Mouse (Mus musculus) neural tube, embryonic 15.5 days (tissue): Measurements from ENCODE around the gene St6galnac6. TPM values are rescaled to one million over a fixed set of nuclear protein-coding genes. Genes with fewer than 3 reads are reported as not detected.

Experiments
- ATAC-seq: fragments of 200-750 bp; cut with Nextera tagmentation; 2 replicates; pipeline ENCODE4 v1.8.0; 2017; ENCODE audit warnings: mild to moderate bottlenecking, moderate TSS enrichment, moderate library complexity; ENCODE audit not compliant: low FRiP score
- H3K27ac ChIP-seq: fragments of 300-500 bp; sonication (generic); replicated peaks from 2 replicates; pipeline ENCODE4 v1.5.1; 2015; ENCODE audit warnings: mild to moderate bottlenecking, inconsistent platforms
- H3K27me3 ChIP-seq: fragments of 300-500 bp; sonication (generic); replicated peaks from 2 replicates; pipeline ENCODE4 v1.6.1; 2015; ENCODE audit warnings: inconsistent platforms
- H3K36me3 ChIP-seq: fragments of 300-500 bp; sonication (generic); 2 replicates; pipeline ENCODE4 v1.6.1; 2015; ENCODE audit warnings: inconsistent platforms
- H3K4me1 ChIP-seq: fragments of 300-500 bp; sonication (generic); 2 replicates; pipeline ENCODE4 v1.6.1; 2015; ENCODE audit warnings: inconsistent platforms
- H3K4me2 ChIP-seq: fragments of 300-500 bp; sonication (generic); 2 replicates; pipeline ENCODE4 v1.6.1; 2015; ENCODE audit warnings: inconsistent platforms, mild to moderate bottlenecking, moderate library complexity
- H3K4me3 ChIP-seq: fragments of 300-500 bp; sonication (generic); replicated peaks from 2 replicates; pipeline ENCODE4 v1.5.1; 2015; ENCODE audit warnings: mild to moderate bottlenecking, inconsistent platforms
- H3K9ac ChIP-seq: fragments of 300-500 bp; sonication (generic); replicated peaks from 2 replicates; pipeline ENCODE4 v1.6.1; 2015; ENCODE audit warnings: mild to moderate bottlenecking, inconsistent platforms
- H3K9me3 ChIP-seq: fragments of 300-500 bp; sonication (generic); replicated peaks from 2 replicates; pipeline ENCODE4 v1.6.1; 2016; ENCODE audit warnings: inconsistent platforms
- WGBS: fragments of 180-500 bp; shearing (Covaris S2); methylation state at CpG from one replicate; pipeline ENCODE4 v1.1.7; 2015; ENCODE audit warnings: mixed read lengths; 5-methylcytosine and 5-hydroxymethylcytosine counted together
- polyA plus RNA-seq: library from polyadenylated mRNA; unstranded; fragments of >200 nt; fragmentation: Nextera tagmentation; extraction: Ambion mirVana; gene quantifications from 2 replicates; pipeline ENCODE4 v1.2.1, GENCODE M21; 2015

Gene St6galnac6
- polyA plus RNA-seq, 1 experiment from 2014 or later, result 14.4 TPM

DNA sequence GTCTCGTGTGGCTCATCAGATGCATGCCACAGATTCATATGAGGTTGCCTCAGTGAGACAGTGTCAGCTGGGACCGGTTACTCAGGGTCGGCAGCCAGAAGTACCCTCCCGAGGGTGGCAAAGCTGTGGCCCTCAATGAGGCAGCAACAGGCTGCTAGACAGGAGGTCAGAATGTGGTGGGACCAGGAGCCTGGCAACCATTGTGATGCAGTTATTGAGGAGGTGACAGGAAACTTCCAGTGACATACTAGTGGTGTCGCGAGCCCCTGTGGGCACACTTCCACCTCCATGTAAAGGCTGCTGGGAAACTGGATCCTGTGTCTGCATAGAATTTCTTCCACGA is 22.0 kb downstream of the St6galnac6 start, which contains the start of gene Ak1:
Gene Ak1 (plus strand): TSS at position 242 of the 343 bp plus-strand sequence.
- H3K4me3 ChIP-seq, result no peak within 1 kb of the TSS
- 34% methylated on average over 7 of the region's 7 CpGs for WGBS
- H3K9me3 ChIP-seq, result no peaks in the 10 kb centered on the region
- peak within 1 kb of the TSS; percentile 54 for H3K27ac ChIP-seq
- H3K27me3 ChIP-seq, result no peaks in the 10 kb centered on the region
- H3K4me1 ChIP-seq, result peaks cover 51% of the 10 kb centered on the region
- peaks cover 15% of the 10 kb centered on the region; the same call in 1 of the 2 replicates for H3K36me3 ChIP-seq
- H3K4me2 ChIP-seq, result no peak within 1 kb of the TSS
- H3K9ac ChIP-seq, result no peak within 1 kb of the TSS
- ATAC-seq, result no peak

DNA sequence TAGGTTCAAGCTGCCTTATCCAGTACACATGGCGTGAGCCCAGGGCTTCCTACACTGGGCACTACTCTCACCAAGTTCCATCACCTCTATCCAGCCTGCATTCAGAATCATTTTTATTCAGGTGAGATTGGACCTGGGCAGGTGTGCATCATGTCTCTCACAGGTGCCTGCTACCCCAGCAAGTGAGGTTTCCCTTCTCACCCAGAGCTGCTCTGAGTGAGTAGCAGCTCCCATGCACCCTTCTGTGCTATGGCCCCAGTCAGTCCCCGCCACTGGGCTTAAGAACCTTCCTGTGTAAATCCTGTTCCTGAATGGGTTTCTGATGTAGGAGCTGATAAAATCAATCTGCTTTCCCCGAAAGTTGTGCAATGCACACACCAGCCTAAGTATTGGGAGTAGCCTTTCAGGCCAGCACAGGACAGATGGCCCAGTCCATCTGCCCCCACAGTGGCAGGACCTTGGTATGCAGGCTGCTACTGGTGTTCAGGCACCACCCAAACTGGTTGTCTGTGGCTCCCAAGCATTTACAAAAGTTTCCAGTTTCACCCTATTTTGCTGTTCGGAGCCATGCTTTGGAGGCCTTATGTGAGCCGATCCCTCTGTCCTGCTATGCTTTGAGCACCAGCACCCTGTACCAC is 24.7 kb downstream of the St6galnac6 start:
- no peak overlapping the region for H3K4me2 ChIP-seq
- H3K9ac ChIP-seq, result no peak overlapping the region
- peaks cover 72% of the 10 kb centered on the region for H3K4me1 ChIP-seq
- H3K27me3 ChIP-seq, result no peaks in the 10 kb centered on the region
- no peaks in the 10 kb centered on the region for H3K36me3 ChIP-seq
- no peak overlapping the region for H3K4me3 ChIP-seq
- no peak overlapping the region for H3K27ac ChIP-seq
- H3K9me3 ChIP-seq, result no peaks in the 10 kb centered on the region
- 89% methylated on average over 5 of the region's 5 CpGs for WGBS
- ATAC-seq, result no peak

DNA sequence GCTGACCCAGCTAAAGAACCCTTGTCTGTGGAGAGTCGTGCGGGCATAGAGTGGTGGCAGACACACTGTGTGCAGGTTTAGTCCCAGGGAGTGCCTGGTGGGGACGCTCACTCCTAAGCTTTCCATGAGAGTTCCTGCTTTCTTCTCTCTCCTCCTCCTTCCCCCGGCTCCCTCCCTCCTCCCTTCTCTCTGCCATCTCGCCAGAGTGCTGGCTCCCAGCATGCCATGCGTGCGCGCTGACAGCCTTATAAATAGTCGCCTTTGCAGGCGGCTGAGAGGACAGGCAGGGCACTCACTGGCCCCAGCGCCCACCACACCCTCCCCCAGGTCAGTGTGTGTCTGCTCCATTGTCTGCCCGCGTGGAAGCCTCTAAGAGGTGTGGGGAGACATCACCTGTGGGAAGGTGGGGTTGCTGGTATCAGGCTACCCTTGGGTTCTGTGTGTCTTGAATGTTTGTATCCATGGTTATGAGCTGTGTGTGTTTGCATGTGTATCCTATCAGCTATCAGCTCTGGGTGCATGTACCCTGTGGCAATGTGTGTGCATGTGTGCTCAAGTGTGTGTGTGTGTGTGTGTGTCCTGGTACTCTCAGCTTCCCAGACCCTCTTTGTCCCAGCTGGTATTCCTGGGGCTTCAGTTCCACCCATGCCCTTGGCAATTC is 25.8 kb downstream of the St6galnac6 start:
- H3K9ac ChIP-seq, result peak overlapping the region; percentile 39
- no peaks in the 10 kb centered on the region for H3K27me3 ChIP-seq
- no peaks in the 10 kb centered on the region for H3K36me3 ChIP-seq
- H3K4me1 ChIP-seq, result peaks cover 75% of the 10 kb centered on the region
- peak overlapping the region; percentile 79 for H3K27ac ChIP-seq
- no peaks in the 10 kb centered on the region for H3K9me3 ChIP-seq
- H3K4me3 ChIP-seq, result peak overlapping the region; percentile 36
- peak overlapping the region; percentile 62 for H3K4me2 ChIP-seq
- ATAC-seq, result peak; percentile 68
- WGBS, result under 1% methylated on average over 13 of the region's 13 CpGs

DNA sequence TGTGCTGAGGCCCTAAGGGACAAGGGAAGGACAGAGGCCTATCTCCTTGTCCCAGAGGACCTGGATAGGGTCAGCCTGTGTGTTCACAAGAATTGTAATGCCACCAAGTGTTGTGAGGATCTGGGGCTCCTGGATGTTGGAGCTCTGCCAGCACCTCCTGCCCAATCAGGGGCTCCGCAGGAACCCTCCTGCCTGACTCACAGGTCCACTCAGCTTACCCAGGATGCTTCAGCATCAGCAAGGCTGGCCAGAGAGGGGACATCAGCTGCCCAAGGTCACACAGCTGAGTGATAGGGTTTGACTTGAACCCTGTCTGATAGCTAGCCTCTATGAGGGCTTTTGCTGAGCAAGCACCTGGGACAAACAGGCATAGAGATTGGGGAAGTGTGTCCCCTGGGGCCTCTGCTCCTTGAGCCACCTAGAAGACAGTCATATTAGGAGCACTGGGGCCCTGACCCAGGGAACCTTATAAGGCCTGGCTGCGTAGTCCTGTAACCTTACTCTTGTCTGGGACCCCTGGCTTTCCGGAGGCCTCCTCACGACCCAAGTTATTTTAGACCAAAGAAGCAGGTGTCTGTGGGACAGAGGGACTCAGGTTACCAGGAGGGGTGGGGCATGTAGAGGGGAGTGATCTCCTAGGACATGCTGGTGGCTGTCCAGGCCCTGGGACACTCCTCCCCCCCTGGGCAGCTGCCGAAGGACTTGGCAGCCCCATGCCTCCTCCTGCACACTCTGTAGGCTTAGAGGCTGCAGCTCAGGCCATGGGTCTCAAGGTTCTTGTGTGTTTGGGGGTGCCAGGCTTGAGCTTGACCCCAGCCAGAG is 26.6 kb downstream of the St6galnac6 start:
- no peaks in the 10 kb centered on the region for H3K27me3 ChIP-seq
- peak overlapping the region; percentile 39 for H3K9ac ChIP-seq
- peak overlapping the region; percentile 36 for H3K4me3 ChIP-seq
- WGBS, result 63% methylated on average over 5 of the region's 5 CpGs
- peak overlapping the region; percentile 62 for H3K4me2 ChIP-seq
- no peaks in the 10 kb centered on the region for H3K36me3 ChIP-seq
- no peaks in the 10 kb centered on the region for H3K9me3 ChIP-seq
- 0 out of 2 replicates have a peak, but pooled peaks have one; percentile 0 for ATAC-seq
- H3K27ac ChIP-seq, result peak overlapping the region; percentile 79
- peaks cover 71% of the 10 kb centered on the region for H3K4me1 ChIP-seq

DNA sequence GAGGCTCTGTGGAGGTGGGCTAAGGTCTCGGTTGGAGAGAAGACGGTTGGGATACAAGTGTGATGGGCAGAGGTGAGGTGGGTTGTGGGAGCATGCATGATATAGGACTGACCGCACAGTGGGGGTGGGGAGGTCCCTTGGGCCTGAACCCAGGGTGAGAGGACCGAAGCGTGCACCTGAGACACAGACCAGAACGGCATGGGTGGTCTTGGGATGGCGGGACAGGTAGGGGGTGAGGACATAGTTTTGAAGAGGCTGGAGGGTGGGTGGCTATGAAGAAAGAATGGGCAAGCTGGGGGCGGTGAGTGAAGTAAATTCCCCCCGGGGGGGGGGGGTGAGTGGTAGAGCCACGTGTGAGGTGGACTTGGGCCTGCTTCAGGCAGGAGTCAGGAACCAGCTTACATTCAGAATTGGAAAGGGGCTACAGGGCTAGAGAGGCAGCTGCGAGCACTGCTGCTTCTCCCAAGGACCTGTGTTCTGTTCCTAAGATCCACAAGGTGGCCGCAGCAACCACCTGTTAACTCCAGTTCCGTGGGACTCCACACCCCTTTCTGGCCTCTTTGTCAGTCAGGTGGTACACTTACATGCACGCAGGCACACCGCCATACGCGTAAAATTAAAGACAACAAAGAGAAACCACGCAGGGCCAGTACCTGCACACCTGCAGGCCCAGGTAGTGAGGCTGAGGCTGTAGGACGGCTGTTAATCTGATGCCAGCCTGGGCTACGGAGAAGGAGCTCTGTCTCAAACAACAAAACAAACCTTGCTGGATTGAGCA is 27.9 kb downstream of the St6galnac6 start:
- no peak for ATAC-seq
- H3K4me1 ChIP-seq, result peaks cover 74% of the 10 kb centered on the region
- no peaks in the 10 kb centered on the region for H3K36me3 ChIP-seq
- H3K9me3 ChIP-seq, result no peaks in the 10 kb centered on the region
- H3K9ac ChIP-seq, result no peak overlapping the region; the same call in 1 of the 2 replicates
- H3K4me2 ChIP-seq, result peak overlapping the region; percentile 62; the same call in 1 of the 2 replicates
- WGBS, result 67% methylated on average over 20 of the region's 20 CpGs
- no peaks in the 10 kb centered on the region for H3K27me3 ChIP-seq
- H3K4me3 ChIP-seq, result no peak overlapping the region
- H3K27ac ChIP-seq, result no peak overlapping the region

DNA sequence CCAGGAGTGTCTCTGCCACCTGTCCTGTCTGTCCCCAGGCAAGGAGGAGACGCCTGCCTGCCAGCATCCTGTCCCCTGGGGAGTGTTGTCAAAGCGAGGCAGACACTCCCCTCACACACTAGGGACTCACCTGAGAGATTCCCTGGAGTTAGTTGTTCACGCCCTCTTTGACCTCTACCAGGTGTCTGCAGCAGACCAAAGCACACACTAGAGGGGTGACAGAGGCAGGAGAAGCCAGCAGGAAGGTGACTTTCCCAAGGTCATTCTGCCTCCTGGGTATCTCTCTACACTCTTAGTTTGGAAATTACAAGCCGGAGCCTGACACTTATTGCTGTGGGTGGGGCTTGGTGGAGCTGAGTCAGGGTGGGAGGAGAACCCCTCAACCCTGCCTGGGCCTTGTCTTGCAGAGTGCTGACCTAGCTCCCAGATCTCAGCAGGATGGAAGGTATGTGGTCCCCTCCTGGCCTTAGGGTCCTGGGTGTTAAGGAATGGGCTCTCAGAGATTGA is 28.6 kb downstream of the St6galnac6 start:
- 50% methylated on average over 4 of the region's 4 CpGs for WGBS
- Histone ChIP-seq H3K4me2 (peak overlapping the region; percentile 28; the same call in 1 of the 2 replicates), H3K9ac (no peak overlapping the region; the same call in 1 of the 2 replicates), H3K9me3 (no peaks in the 10 kb centered on the region), H3K27me3 (no peaks in the 10 kb centered on the region), H3K4me3 (no peak overlapping the region), H3K27ac (peak overlapping the region; percentile 66), H3K4me1 (peaks cover 74% of the 10 kb centered on the region), H3K36me3 (no peaks in the 10 kb centered on the region; the same call in 1 of the 2 replicates)
- no peak for ATAC-seq

DNA sequence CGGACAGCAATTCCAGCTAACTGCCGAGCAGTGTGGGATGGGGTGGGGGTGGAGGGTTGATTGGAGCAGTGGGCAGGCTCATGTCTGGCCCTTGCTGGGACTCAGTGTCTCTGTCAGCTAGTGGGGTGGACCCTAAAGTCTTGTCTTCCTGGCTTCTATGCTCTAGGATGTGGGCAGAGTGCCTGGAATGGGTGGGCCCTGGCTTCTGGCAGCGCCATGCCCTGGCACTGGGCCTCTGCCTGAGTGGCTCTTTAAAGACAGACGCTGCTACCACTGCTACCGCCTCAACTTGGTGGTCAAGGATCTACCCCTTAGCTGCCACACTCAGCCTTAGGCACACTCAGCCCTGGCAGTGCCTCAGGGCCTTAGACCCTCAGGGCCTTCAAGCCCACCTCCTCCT is 29.2 kb downstream of the St6galnac6 start:
- peak; percentile 40; the same call in 1 of the 2 replicates for ATAC-seq
- Histone ChIP-seq H3K27me3 (no peaks in the 10 kb centered on the region), H3K9ac (0 out of 2 replicates have a peak overlapping the region, but pooled peaks have one; percentile 7)

DNA sequence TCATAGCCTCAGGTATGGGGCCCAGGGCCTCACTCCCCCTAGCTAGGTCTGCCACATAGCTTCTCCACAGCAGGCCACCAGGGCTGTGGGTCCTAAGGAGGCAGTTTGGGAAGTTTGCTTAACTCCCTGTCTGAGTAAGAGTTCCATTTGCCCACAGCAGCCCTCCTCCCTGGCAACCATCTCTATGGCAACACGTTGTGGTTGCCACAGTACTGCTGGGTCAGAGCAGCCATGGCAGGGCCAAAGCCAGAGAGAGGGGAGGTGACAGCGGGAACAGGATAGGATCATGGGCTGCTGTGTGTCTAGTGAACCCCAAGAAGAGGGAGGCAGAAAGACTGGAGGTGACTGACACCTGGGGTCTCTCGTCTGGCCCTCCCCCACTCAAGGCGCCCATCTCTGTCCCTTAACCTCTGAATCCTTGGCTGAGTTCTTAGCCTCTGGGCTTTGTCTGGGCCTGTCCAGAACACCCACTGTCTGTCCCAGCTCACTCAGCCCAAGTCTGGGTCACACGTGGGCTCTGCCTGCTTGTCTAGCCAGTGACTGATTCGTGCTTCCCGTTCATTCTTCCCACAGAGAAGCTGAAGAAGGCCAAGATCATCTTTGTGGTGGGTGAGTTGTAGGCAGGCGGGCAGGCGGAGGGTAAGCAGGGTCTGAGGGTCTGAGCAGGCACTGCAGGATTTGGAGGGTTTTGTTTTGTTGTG is 29.9 kb downstream of the St6galnac6 start:
- Histone ChIP-seq H3K9me3 (no peaks in the 10 kb centered on the region), H3K4me2 (peak overlapping the region; percentile 28), H3K4me1 (peaks cover 74% of the 10 kb centered on the region), H3K36me3 (peaks cover 3% of the 10 kb centered on the region; the same call in 1 of the 2 replicates), H3K27ac (peak overlapping the region; percentile 66), H3K4me3 (no peak overlapping the region), H3K27me3 (no peaks in the 10 kb centered on the region), H3K9ac (peak overlapping the region; percentile 3; the same call in 1 of the 2 replicates)
- peak; percentile 11; the same call in 1 of the 2 replicates for ATAC-seq
- 30% methylated on average over 9 of the region's 9 CpGs for WGBS

More for the DNA sequence above, 29.2 kb downstream of the St6galnac6 start:
- no peaks in the 10 kb centered on the region for H3K9me3 ChIP-seq
- H3K4me1 ChIP-seq, result peaks cover 74% of the 10 kb centered on the region
- H3K27ac ChIP-seq, result peak overlapping the region; percentile 66
- H3K4me2 ChIP-seq, result peak overlapping the region; percentile 28
- no peaks in the 10 kb centered on the region; the same call in 1 of the 2 replicates for H3K36me3 ChIP-seq
- no peak overlapping the region for H3K4me3 ChIP-seq
- WGBS, result 34% methylated on average over 5 of the region's 5 CpGs

DNA sequence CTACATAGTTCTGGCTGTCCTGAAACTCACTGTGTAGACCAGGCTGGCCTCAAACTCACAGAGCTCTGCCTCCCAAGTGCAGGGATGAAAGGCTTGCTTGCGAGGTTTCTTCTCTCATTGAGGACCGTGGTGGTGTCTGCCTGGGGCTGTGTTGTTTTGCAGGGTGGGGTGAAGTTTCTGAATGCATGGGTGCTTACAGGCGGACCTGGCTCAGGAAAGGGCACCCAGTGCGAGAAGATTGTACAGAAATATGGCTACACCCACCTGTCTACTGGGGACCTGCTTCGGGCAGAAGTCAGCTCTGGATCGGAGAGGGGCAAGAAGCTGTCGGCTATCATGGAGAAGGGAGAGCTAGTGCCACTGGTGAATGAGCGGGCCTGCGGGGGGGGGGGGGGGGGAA is 30.5 kb downstream of the St6galnac6 start:
- no peak for ATAC-seq
- H3K4me1 ChIP-seq, result peaks cover 71% of the 10 kb centered on the region
- H3K27me3 ChIP-seq, result no peaks in the 10 kb centered on the region
- H3K4me3 ChIP-seq, result no peak overlapping the region
- peaks cover 5% of the 10 kb centered on the region; the same call in 1 of the 2 replicates for H3K36me3 ChIP-seq
- 77% methylated on average over 8 of the region's 9 CpGs for WGBS
- H3K9ac ChIP-seq, result peak overlapping the region; percentile 3; the same call in 1 of the 2 replicates
- H3K9me3 ChIP-seq, result no peaks in the 10 kb centered on the region
- no peak overlapping the region for H3K27ac ChIP-seq
- H3K4me2 ChIP-seq, result peak overlapping the region; percentile 28; the same call in 1 of the 2 replicates

DNA sequence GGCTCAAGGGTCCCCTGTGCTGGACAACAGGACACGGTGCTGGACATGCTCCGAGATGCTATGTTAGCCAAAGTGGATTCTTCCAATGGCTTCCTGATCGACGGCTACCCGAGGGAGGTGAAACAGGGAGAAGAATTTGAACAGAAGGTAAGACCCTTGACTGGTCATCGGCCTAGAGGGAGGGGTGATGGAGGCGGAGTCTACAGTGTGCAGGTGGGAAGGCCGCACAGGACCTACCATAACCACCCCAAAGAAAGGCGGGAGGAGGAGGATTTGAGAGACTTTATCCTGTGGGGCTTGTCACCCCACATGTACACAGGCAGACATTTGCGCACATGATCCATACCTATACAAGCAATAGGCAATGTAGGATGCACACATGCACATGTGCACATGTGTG is 31.5 kb downstream of the St6galnac6 start:
- peaks cover 5% of the 10 kb centered on the region; the same call in 1 of the 2 replicates for H3K36me3 ChIP-seq
- H3K27me3 ChIP-seq, result no peaks in the 10 kb centered on the region
- no peak overlapping the region for H3K4me3 ChIP-seq
- no peak overlapping the region for H3K9ac ChIP-seq
- no peak overlapping the region for H3K27ac ChIP-seq
- WGBS, result 88% methylated on average over 10 of the region's 10 CpGs
- H3K4me1 ChIP-seq, result peaks cover 63% of the 10 kb centered on the region
- H3K4me2 ChIP-seq, result no peak overlapping the region
- H3K9me3 ChIP-seq, result no peaks in the 10 kb centered on the region
- ATAC-seq, result no peak
